Mouse (Mus musculus) brain, adult 2 months (tissue): ENCODE results near the gene Phactr3.
"Not testable (repeated sequence)": the region's sequence is repeated elsewhere in the genome, so short reads cannot be mapped to it uniquely, and the experiment has no call there.

ENCODE experiments used
- DNase-seq: peaks from one replicate; pipeline ENCODE4 v3.0.0; 2011; ENCODE audit warnings: low read depth, low spot score

The Phactr3 gene

DNA sequence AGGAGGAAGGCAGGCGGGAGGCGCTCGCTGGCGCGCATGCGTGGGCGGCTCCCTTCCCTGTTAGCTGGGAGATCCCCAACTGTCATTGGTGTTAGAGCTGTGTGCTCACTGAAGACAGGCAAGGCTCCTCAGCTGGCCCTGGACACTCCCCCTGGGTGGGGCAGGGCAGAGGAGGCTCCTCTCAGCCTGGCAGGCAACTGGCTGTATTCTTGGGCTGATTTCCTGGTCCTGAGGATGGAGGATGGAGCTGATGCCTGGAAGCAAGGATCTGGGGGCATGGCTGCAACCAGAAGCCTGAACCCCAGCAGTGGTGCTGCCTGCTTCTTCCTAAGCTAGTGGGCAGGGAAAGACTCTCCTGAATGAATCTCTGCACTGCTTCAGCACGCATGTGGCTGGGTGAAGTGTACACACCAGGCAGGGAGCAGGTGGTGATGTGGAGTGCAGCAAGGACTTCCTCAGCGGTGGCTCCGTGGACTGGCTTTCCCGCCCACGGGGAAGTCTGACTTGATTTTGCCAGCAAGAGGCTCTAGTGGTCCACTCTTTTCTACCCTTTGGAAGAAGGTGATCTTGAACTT, 208.8 kb downstream of the Phactr3 start:
- peak; percentile 97 for DNase-seq

DNA sequence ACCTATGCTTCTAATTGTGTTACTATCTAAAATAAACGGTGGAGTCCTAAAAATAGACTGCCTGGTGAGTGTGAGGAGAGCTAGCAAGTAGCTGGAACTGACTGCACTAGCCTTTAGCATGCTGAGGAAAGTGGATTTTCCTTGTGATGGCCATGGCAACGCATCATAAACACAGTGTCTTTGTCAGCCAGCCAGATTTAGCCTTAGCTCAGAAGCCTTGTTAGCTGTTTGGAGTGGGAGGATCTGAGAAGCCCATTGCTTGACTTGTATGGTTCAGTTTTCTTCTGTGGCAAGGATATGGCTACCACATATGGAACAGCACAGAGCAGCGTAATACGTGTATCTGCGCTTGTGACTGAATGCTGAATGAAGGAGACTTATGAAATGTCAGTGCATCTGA, 210.8 kb downstream of the Phactr3 start:
- DNase-seq: peak; percentile 87

- peak; percentile 33 for DNase-seq
Measured at GRCm38 (mm10) chr2:178329986-178330385, 211.2 kb downstream of the Phactr3 start.

DNA sequence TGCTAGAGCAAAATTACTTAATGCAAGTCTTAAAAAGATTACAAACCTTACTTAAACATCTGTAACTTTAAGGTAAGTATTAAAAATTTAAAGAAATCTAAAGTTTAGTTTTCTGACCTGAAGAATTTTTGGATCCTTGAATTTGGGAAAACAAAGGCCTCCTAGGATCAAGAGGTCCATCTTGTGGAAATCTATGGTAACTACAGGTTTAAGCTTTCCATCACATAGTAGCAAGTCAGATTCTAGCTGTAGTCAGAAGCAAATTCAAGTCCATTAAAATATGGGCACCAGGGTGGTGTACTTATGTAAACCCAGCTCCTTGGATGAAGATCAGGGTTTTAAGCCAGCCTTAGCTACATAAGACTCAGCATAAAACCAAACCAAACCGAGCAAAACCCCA, 219.1 kb downstream of the Phactr3 start:
- peak; percentile 66 for DNase-seq

DNA sequence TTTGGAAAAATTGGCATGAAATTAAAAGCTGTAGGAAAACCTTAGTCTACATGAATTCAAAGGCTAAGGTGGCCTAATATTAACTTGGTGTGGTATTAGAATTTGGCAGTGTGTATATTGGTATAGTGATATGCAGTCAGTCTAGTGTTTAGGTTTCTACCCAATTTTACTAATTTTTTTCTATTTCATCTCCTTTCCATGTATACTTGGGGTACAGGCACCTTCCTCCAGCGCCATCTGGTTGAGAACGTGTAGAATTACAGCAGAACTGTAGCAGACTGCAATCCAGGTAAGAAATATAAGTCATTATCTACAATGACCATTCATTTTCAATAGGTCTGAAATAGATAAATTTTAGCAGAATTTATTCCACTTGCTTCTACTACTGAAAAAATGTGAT, 220.3 kb downstream of the Phactr3 start:
- peak; percentile 69 for DNase-seq

DNA sequence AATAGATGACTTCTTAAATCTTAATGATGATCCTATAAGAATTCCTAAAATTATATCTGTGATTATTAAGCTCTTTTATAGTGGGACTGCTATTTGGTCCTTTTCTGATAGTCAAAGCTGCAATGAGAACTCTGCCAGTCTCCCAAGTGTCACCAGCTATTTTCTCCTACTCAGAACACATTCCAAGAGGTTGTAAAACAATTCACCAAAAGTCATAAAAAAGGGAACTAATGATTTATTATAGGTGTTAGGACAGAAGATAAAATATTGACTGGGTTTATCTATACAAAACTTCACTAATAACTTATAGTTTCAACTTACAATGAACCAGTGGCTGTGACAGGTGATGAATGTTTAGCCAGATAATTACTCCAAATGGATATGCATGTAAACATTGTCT, 223.3 kb downstream of the Phactr3 start:
- DNase-seq: not testable (repeated sequence)

GRCm38 (mm10) chr2:178342597-178342996, 223.8 kb downstream of the Phactr3 start:
- DNase-seq: no peak
